Mouse (Mus musculus): ENCODE results near the gene Slc25a34.

- TF ChIP-seq CTCF (IDR thresholded peaks at IDR 0.05; ENCODE audit: borderline replicate concordance, insufficient read depth, low read depth, low read length) (no peak), POLR2A (IDR thresholded peaks at IDR 0.05; ENCODE audit: borderline replicate concordance, insufficient read depth, low read length) (no peak)
Observed at GRCm38 (mm10) chr4:141672325-141672724, 48.7 kb upstream of the Slc25a34 start.

Data from cerebellum, adult 2 months (tissue).